Mouse (Mus musculus): ENCODE measurements around the gene Pla2g4e. TPM values are rescaled to one million over a fixed set of nuclear protein-coding genes. Genes with fewer than 3 reads are reported as not detected.

The Pla2g4e gene
- polyA plus RNA-seq, 1 experiment from 2014 or later, result not detected

GRCm38 (mm10) chr2:120279961-120280360 is 34.8 kb upstream of the Pla2g4e start:
- no peak for ATAC-seq (ENCODE audit: low read depth)
- Histone ChIP-seq H3K9me3 (replicated peaks; ENCODE audit: control insufficient read depth, low read length) (no peaks in the 10 kb centered on the region), H3K4me3 (ENCODE audit: low read depth, low read length) (no peak overlapping the region), H3K27ac (ENCODE audit: low read length) (no peak overlapping the region), H3K4me2 (ENCODE audit: low read depth, low read length) (no peak overlapping the region), H3K36me3 (ENCODE audit: control insufficient read depth, insufficient read depth) (no peaks in the 10 kb centered on the region), H3K4me1 (ENCODE audit: control insufficient read depth, low read depth, low read length) (no peaks in the 10 kb centered on the region; the same call in 1 of the 2 replicates), H3K27me3 (ENCODE audit: control insufficient read depth, insufficient read depth, low read depth, low read length) (no peaks in the 10 kb centered on the region), H3K9ac (ENCODE audit: low read depth, low read length) (no peak overlapping the region)
- 15% methylated on average over 8 of the region's 8 CpGs for WGBS (ENCODE audit: insufficient replicate concordance)

- Histone ChIP-seq H3K4me2 (ENCODE audit: low read depth, low read length) (no peak overlapping the region), H3K9me3 (replicated peaks; ENCODE audit: control insufficient read depth, low read length) (no peaks in the 10 kb centered on the region)
- 62% methylated on average over 4 of the region's 4 CpGs for WGBS (ENCODE audit: insufficient replicate concordance)
Measured at GRCm38 (mm10) chr2:120276951-120277350, 31.8 kb upstream of the Pla2g4e start.

GRCm38 (mm10) chr2:120268635-120269034 is 23.5 kb upstream of the Pla2g4e start:
- H3K9ac ChIP-seq (ENCODE audit: low read depth, low read length), result no peak overlapping the region
- no peaks in the 10 kb centered on the region for H3K36me3 ChIP-seq (ENCODE audit: control insufficient read depth, insufficient read depth)
- H3K4me3 ChIP-seq (ENCODE audit: low read depth, low read length), result no peak overlapping the region
- no peaks in the 10 kb centered on the region for H3K4me1 ChIP-seq (ENCODE audit: control insufficient read depth, low read depth, low read length)
- H3K9me3 ChIP-seq (replicated peaks; ENCODE audit: control insufficient read depth, low read length), result no peaks in the 10 kb centered on the region
- H3K27me3 ChIP-seq (ENCODE audit: control insufficient read depth, insufficient read depth, low read depth, low read length), result no peaks in the 10 kb centered on the region
- no peak overlapping the region for H3K27ac ChIP-seq (ENCODE audit: low read length)
- H3K4me2 ChIP-seq (ENCODE audit: low read depth, low read length), result no peak overlapping the region
- WGBS (ENCODE audit: insufficient replicate concordance), result 5% methylated on average over 9 of the region's 9 CpGs
- no peak for ATAC-seq (ENCODE audit: low read depth)

More at GRCm38 (mm10) chr2:120276951-120277350, 31.8 kb upstream of the Pla2g4e start:
- no peak for ATAC-seq (ENCODE audit: low read depth)
- no peak overlapping the region for H3K4me3 ChIP-seq (ENCODE audit: low read depth, low read length)
- no peaks in the 10 kb centered on the region for H3K4me1 ChIP-seq (ENCODE audit: control insufficient read depth, low read depth, low read length)
- H3K36me3 ChIP-seq (ENCODE audit: control insufficient read depth, insufficient read depth), result no peaks in the 10 kb centered on the region
- no peak overlapping the region for H3K27ac ChIP-seq (ENCODE audit: low read length)
- no peak overlapping the region for H3K9ac ChIP-seq (ENCODE audit: low read depth, low read length)
- no peaks in the 10 kb centered on the region for H3K27me3 ChIP-seq (ENCODE audit: control insufficient read depth, insufficient read depth, low read depth, low read length)

- 56% methylated on average over 6 of the region's 6 CpGs for WGBS (ENCODE audit: insufficient replicate concordance)
- Histone ChIP-seq H3K27ac (ENCODE audit: low read length) (no peak overlapping the region), H3K36me3 (ENCODE audit: control insufficient read depth, insufficient read depth) (no peaks in the 10 kb centered on the region), H3K27me3 (ENCODE audit: control insufficient read depth, insufficient read depth, low read depth, low read length) (no peaks in the 10 kb centered on the region), H3K4me3 (ENCODE audit: low read depth, low read length) (no peak overlapping the region), H3K4me1 (ENCODE audit: control insufficient read depth, low read depth, low read length) (no peaks in the 10 kb centered on the region), H3K9ac (ENCODE audit: low read depth, low read length) (no peak overlapping the region), H3K9me3 (replicated peaks; ENCODE audit: control insufficient read depth, low read length) (no peaks in the 10 kb centered on the region), H3K4me2 (ENCODE audit: low read depth, low read length) (no peak overlapping the region)
- no peak for ATAC-seq (ENCODE audit: low read depth)
Measured at GRCm38 (mm10) chr2:120265523-120265922, 20.4 kb upstream of the Pla2g4e start.

- no peaks in the 10 kb centered on the region for H3K36me3 ChIP-seq (ENCODE audit: control insufficient read depth, insufficient read depth)
- H3K27me3 ChIP-seq (ENCODE audit: control insufficient read depth, insufficient read depth, low read depth, low read length), result no peaks in the 10 kb centered on the region
- no peak overlapping the region for H3K9ac ChIP-seq (ENCODE audit: low read depth, low read length)
- no peaks in the 10 kb centered on the region for H3K9me3 ChIP-seq (replicated peaks; ENCODE audit: control insufficient read depth, low read length)
- no peak overlapping the region for H3K27ac ChIP-seq (ENCODE audit: low read length)
- no peak overlapping the region for H3K4me2 ChIP-seq (ENCODE audit: low read depth, low read length)
- no peak for ATAC-seq (ENCODE audit: low read depth)
- WGBS (ENCODE audit: insufficient replicate concordance), result 60% methylated on average over 10 of the region's 10 CpGs
- H3K4me1 ChIP-seq (ENCODE audit: control insufficient read depth, low read depth, low read length), result no peaks in the 10 kb centered on the region
- H3K4me3 ChIP-seq (ENCODE audit: low read depth, low read length), result no peak overlapping the region
Measured at GRCm38 (mm10) chr2:120264858-120265257, 19.7 kb upstream of the Pla2g4e start.

GRCm38 (mm10) chr2:120262876-120263275 is 17.7 kb upstream of the Pla2g4e start:
- no peaks in the 10 kb centered on the region for H3K9me3 ChIP-seq (replicated peaks; ENCODE audit: control insufficient read depth, low read length)
- no peak overlapping the region for H3K4me3 ChIP-seq (ENCODE audit: low read depth, low read length)
- H3K4me2 ChIP-seq (ENCODE audit: low read depth, low read length), result no peak overlapping the region
- 12% methylated on average over 1 of the region's 1 CpGs for WGBS (ENCODE audit: insufficient replicate concordance)
- H3K9ac ChIP-seq (ENCODE audit: low read depth, low read length), result no peak overlapping the region
- no peak for ATAC-seq (ENCODE audit: low read depth)
- H3K4me1 ChIP-seq (ENCODE audit: control insufficient read depth, low read depth, low read length), result no peaks in the 10 kb centered on the region
- no peak overlapping the region for H3K27ac ChIP-seq (ENCODE audit: low read length)
- no peaks in the 10 kb centered on the region for H3K27me3 ChIP-seq (ENCODE audit: control insufficient read depth, insufficient read depth, low read depth, low read length)
- no peaks in the 10 kb centered on the region for H3K36me3 ChIP-seq (ENCODE audit: control insufficient read depth, insufficient read depth)

- ATAC-seq (ENCODE audit: low read depth), result no peak
- no peaks in the 10 kb centered on the region for H3K4me1 ChIP-seq (ENCODE audit: control insufficient read depth, low read depth, low read length)
- H3K9ac ChIP-seq (ENCODE audit: low read depth, low read length), result no peak overlapping the region
- WGBS (ENCODE audit: insufficient replicate concordance), result 50% methylated on average over 3 of the region's 3 CpGs
- H3K27me3 ChIP-seq (ENCODE audit: control insufficient read depth, insufficient read depth, low read depth, low read length), result no peaks in the 10 kb centered on the region
- no peaks in the 10 kb centered on the region for H3K36me3 ChIP-seq (ENCODE audit: control insufficient read depth, insufficient read depth)
- no peak overlapping the region for H3K4me3 ChIP-seq (ENCODE audit: low read depth, low read length)
- H3K4me2 ChIP-seq (ENCODE audit: low read depth, low read length), result no peak overlapping the region
- no peaks in the 10 kb centered on the region for H3K9me3 ChIP-seq (replicated peaks; ENCODE audit: control insufficient read depth, low read length)
- H3K27ac ChIP-seq (ENCODE audit: low read length), result no peak overlapping the region
Measured at GRCm38 (mm10) chr2:120261346-120261745, 16.2 kb upstream of the Pla2g4e start.

- no peak overlapping the region for H3K9ac ChIP-seq (ENCODE audit: low read depth, low read length)
- no peak overlapping the region for H3K27ac ChIP-seq (ENCODE audit: low read length)
- no peaks in the 10 kb centered on the region for H3K4me1 ChIP-seq (ENCODE audit: control insufficient read depth, low read depth, low read length)
- no peak overlapping the region for H3K4me3 ChIP-seq (ENCODE audit: low read depth, low read length)
- H3K4me2 ChIP-seq (ENCODE audit: low read depth, low read length), result no peak overlapping the region
- H3K36me3 ChIP-seq (ENCODE audit: control insufficient read depth, insufficient read depth), result no peaks in the 10 kb centered on the region
- no peaks in the 10 kb centered on the region for H3K27me3 ChIP-seq (ENCODE audit: control insufficient read depth, insufficient read depth, low read depth, low read length)
- H3K9me3 ChIP-seq (replicated peaks; ENCODE audit: control insufficient read depth, low read length), result no peaks in the 10 kb centered on the region
- ATAC-seq (ENCODE audit: low read depth), result no peak
Measured at GRCm38 (mm10) chr2:120256259-120256658, 11.1 kb upstream of the Pla2g4e start.

GRCm38 (mm10) chr2:120252644-120253043 is 7.5 kb upstream of the Pla2g4e start:
- H3K36me3 ChIP-seq (ENCODE audit: control insufficient read depth, insufficient read depth), result no peaks in the 10 kb centered on the region
- H3K4me3 ChIP-seq (ENCODE audit: low read depth, low read length), result no peak overlapping the region
- no peaks in the 10 kb centered on the region for H3K27me3 ChIP-seq (ENCODE audit: control insufficient read depth, insufficient read depth, low read depth, low read length)
- H3K4me2 ChIP-seq (ENCODE audit: low read depth, low read length), result no peak overlapping the region
- no peaks in the 10 kb centered on the region for H3K4me1 ChIP-seq (ENCODE audit: control insufficient read depth, low read depth, low read length)
- H3K9ac ChIP-seq (ENCODE audit: low read depth, low read length), result no peak overlapping the region
- ATAC-seq (ENCODE audit: low read depth), result no peak
- WGBS (ENCODE audit: insufficient replicate concordance), result 49% methylated on average over 6 of the region's 6 CpGs
- H3K9me3 ChIP-seq (replicated peaks; ENCODE audit: control insufficient read depth, low read length), result no peaks in the 10 kb centered on the region
- no peak overlapping the region for H3K27ac ChIP-seq (ENCODE audit: low read length)

Data from liver, embryonic 16.5 days (tissue).